Mouse (Mus musculus) brain, embryonic 14.5 days (tissue): ENCODE results near the gene Catsperz.

Experiments
- CTCF ChIP-seq: fragments of 200-500 bp; IDR thresholded peaks from 2 replicates; pipeline ENCODE4 v1.5.1; 2012; ENCODE audit warnings: inconsistent platforms, mild to moderate bottlenecking, moderate library complexity, borderline replicate concordance; ENCODE audit not compliant: insufficient read depth, insufficient read length; ENCODE audit errors: extremely low read depth
- POLR2A ChIP-seq: fragments of 200-500 bp; IDR thresholded peaks from 2 replicates; pipeline ENCODE4 v1.6.1; 2012; ENCODE audit warnings: mild to moderate bottlenecking, inconsistent platforms, borderline replicate concordance; ENCODE audit not compliant: poor library complexity, insufficient read depth, insufficient read length, severe bottlenecking; ENCODE audit errors: extremely low read depth

DNA sequence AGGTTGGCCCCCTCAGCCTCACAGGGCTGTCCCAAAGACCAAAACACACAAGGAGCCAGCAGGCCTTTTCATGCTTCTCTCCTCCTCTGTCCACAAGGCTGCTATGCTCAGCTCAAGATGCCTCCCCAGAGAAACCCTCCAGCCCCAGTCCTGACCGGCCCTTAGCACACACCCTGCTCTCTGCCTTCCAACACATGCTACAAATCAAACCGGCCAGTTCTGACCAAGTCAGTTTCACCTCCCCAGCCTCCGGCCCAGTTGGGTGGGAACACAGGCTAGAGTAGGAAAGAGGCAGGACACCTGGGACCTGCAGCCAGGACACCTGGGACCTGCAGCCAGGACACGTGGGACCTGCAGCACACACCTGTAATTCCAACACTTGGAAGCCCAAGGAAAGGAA lies 8.7 kb downstream of the Catsperz start:
- TF ChIP-seq CTCF, result no peak
- TF ChIP-seq POLR2A, result no peak
